Mouse (Mus musculus) frontal cortex, postnatal 10 days (tissue): ENCODE measurements around the gene Cyp2j8.
"Not testable (repeated sequence)": the region's sequence is repeated elsewhere in the genome, so short reads cannot be mapped to it uniquely, and the experiment has no call there.

Experiments used
- DNase-seq, 2 experiments: peaks; one replicate each; pipeline ENCODE4 v3.0.0; 2022; ENCODE audit warnings: low spot score in 2 of 2, mixed read lengths in 1 of 2

Cyp2j8 gene

DNA sequence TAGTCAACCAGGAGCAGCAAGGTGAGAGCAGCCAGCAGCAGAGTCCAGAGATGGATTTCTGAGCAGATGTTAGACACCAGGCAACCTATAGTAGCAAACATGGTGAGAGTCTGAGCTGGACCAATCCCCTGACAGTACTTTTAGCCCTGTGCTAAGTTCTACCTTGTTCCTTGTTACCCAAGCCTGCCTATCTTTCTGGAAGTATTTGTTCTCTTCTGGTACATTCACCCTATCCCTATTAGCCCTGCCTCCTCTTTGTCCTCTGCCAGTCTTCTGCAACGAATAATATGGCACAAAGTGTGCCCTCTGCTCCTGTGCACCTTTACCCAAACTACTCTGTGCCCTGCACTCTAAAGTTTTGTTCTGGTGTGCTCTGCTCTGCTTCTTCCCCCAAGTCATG is at the start of gene Cyp2j8:
Gene Cyp2j8, minus strand, starts transcription at position 101 of the 400 bp plus-strand sequence.
- DNase-seq = no peak

DNA sequence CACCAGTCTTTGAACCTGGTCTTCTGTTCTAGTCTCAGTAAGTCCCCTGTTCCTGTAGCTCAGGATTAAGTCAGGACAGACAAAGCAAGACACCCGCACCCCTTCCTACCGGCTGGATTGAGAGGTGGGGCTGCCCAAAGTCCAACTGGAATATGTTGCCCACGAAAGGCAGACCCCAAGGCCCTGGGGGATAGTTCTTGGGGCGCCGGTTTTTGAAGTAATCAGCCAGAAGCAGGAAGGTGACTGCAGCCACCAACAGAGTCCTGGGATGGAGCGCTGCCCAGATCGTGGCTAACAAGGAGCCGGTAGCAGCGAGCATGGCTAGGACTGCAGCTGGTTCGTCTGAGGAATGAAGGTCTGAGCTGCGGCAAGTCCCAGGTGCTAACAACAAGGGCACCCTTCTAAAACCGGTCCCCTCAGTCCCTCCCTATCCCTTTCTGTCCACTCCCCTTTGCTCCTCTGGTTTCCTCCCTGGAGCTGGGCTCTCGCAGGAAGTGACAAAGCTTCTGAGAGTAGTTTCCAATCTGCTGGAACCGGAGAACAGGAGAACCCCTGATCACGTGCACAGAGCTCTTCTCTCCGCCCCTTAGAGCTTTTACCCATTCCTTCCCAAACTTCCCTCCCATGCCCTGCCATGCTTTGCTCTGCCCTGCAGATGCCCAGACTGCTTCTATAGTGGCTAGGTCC is 46.1 kb upstream of the Cyp2j8 start, which contains the start of gene Cyp2j6:
Gene Cyp2j6, minus strand, starts transcription at position 529 of the 687 bp plus-strand sequence.
- DNase-seq = peak; percentile 28 to 29

DNA sequence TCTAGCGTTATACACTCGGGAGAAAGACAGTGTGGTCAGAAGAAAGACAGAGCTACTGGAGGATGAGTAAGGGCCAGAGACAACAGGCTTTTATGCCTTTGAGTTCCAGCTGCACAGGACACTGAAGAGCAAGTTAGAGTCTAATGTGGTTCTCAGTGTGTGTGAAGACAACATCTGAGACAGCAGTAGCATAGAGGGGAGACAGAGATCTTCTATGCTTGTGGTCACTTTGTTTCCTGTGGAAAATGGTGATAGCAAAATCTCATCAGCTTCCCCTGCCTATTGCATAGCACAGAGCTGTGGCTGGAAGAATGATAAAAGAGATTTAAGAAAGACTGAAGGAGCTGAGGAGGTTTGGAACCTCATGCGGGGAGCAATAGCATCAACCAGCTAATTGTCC is 44.4 kb upstream of the Cyp2j8 start:
- no peak for DNase-seq

DNA sequence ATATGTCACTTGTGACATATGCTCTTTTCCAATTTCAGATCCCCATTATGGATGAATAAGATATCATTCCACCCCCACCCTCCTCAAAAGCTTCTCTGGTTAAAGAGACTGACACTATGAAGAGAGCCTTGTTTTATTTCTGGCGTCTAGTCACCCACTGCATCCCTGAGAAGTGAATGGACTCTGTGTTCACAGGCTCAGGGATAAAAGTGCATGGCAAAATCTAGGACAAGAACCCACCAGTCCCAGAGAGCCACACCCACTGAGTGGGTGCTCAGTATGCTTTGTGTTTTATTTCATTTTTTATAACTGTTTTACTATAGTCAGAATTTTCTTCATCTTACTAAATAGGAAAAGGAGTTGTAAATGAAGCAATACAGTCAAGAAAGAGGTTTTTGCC is 38.8 kb upstream of the Cyp2j8 start:
- DNase-seq = no peak

DNA sequence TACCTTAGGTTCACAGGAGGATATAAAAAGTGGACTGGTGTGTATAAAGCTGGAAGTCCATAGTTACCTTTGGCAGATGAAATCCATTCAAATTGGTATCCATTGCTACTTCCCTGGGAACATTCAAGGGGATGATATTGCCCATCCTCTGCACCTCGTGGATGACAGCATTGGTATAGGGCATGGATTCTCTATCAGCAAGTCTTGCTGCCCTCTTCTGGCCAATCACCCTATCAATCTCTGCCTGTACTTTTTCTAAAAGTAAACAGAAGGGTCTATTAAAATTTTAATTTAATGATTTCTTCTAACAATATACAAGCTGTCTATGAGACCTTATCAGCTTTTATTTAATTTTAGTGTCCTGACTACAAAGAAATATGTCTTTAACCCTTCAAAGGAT is 18.6 kb upstream of the Cyp2j8 start:
- DNase-seq = no peak

DNA sequence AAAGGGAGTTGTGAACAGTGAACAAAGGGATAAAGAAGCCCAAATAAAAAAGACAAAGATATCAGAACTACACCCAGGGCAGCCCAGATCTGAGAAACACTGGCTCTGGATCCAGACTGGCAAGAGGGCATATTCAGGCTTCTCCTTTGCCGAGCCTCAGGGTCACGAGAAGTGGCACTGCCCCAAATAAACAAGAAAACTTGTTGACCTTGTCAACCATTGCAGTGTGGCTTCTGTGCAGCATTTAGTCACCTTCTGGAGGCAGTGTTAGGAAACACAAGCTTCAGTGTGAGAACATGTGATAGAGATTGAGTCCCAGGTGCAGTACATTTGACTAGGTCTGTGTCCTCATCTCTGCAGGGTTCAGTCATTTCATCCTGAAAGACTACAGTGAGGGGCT is 15.1 kb upstream of the Cyp2j8 start:
- DNase-seq = no peak

DNA sequence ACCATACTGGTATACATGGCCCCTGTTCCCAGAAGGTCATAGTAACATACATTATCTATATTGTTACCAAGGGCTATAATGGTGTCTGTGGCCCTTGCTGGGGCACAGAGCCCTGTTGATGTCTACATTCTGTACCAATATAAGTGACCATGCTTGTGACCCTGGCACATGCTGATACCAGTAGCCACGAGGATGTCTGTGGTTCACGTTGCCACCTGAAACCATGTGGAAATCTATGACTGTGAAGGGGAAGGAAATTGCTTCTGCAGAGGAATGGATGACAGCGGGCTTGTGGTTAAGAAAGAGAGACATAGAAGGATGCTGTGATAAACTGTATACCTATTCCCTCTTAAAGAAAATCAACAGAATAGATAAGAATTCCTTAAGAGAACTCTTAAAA is 2.9 kb upstream of the Cyp2j8 start:
- no peak for DNase-seq

DNA sequence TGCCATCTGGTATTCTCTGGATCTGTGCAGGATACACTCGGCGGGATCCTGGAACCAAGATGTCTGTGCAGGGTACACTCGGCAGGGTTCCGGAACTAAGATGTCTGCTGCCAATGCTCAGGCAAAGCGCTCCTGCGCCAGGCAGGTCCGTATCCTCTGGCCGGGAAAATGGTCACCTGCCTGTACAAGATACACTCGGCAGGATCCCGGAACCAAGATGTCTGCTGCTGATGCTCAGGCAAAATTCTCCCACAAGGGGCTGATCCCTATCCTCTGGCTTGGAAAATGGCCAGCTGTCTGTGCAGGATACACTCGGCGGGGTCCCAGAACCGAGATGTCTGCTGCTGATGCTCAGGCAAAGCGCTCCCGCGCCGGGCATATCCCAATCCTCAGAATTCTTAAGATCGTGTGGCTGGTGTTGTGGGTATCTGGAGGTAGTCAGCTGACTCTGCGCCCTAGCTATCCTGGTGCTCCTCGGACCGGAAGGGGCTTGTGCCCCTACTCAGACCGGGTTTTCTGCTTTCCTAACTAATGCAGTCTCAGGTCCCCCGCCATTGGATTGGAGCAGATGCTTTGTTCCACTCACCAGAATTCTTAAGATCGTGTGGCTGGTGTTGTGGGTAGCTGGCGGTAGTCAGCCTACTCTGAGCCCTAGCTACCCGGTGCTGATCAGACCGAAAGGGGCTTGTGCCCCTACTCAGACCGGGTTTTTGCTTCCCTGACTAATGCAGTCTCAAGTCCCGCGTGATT is 43.7 kb downstream of the Cyp2j8 start:
- DNase-seq = not testable (repeated sequence)
